Mouse (Mus musculus) gastrocnemius, postnatal 36 days (tissue): Measurements from ENCODE around the gene Rsc1a1. TPM values are rescaled to one million over a fixed set of nuclear protein-coding genes. Genes with fewer than 3 reads are reported as not detected.

Source experiments
- total RNA-seq, 2 experiments: library from RNA; stranded (reverse); gene quantifications; 2 replicates each; pipeline ENCODE4 v1.2.3; 2021

Gene Rsc1a1
- total RNA-seq, 2 experiments from 2014 or later, result 5.2 to 9.3 TPM

Other genes starting within 250 kb of the Rsc1a1 start
- gene Srarp, start 249.5 kb downstream of the Rsc1a1 start, total RNA-seq, result under 1 TPM; 0.31 to 0.67 TPM
- gene Zbtb17, start 240.9 kb downstream of the Rsc1a1 start, total RNA-seq, result 10 to 100 TPM; 25.2 to 25.5 TPM
- gene Spen, start 147.0 kb downstream of the Rsc1a1 start, total RNA-seq, result 10 to 100 TPM; 17.1 to 21.8 TPM
- gene Fblim1, start 79.5 kb downstream of the Rsc1a1 start, total RNA-seq, result under 1 TPM; 0.64 to 0.84 TPM
- 1 to 10 TPM in 1 of 2 experiments, under 1 TPM in 1; 0.62 to 1.4 TPM for gene Tmem82, start 67.0 kb downstream of the Rsc1a1 start, total RNA-seq
- gene Slc25a34, start 61.8 kb downstream of the Rsc1a1 start, total RNA-seq, result 10 to 100 TPM; 10.3 to 26.0 TPM
- gene Plekhm2, start 20.7 kb downstream of the Rsc1a1 start, total RNA-seq, result 10 to 100 TPM; 23.6 to 30.5 TPM
- gene Ddi2, start 37.8 kb upstream of the Rsc1a1 start, total RNA-seq, result 10 to 100 TPM; 38.7 to 50.5 TPM
- under 1 TPM in 1 of 2 experiments, not detected in 1; 0.23 TPM for gene Agmat, start 61.1 kb upstream of the Rsc1a1 start, total RNA-seq
- gene Dnajc16, start 105.3 kb upstream of the Rsc1a1 start, total RNA-seq, result 10 to 100 TPM; 10.7 to 11.1 TPM
- 1 to 10 TPM; 1.9 to 2.2 TPM for gene Casp9, start 108.0 kb upstream of the Rsc1a1 start, total RNA-seq
- gene Cela2a, start 140.6 kb upstream of the Rsc1a1 start, total RNA-seq, result not detected
- gene Ctrc, start 160.8 kb upstream of the Rsc1a1 start, total RNA-seq, result not detected
- 1 to 10 TPM; 5.8 to 6.4 TPM for gene Efhd2, start 189.3 kb upstream of the Rsc1a1 start, total RNA-seq